Mouse (Mus musculus): ENCODE results near the gene Tmem63c. TPM values are rescaled to one million over a fixed set of nuclear protein-coding genes. Genes with fewer than 3 reads are reported as not detected.
A peak's percentile ranks its signal among the peaks of the same experiment; 100 is the strongest.

Gene Tmem63c
- polyA plus RNA-seq, 1 experiment from 2014 or later, result 0.74 TPM

GRCm38 (mm10) chr12:87104796-87105195 is 83.7 kb downstream of the Tmem63c start:
- DNase-seq (ENCODE audit: low spot score) (no peak), ATAC-seq (ENCODE audit: low read depth) (no peak)
- Histone ChIP-seq H3K36me3 (ENCODE audit: control insufficient read depth, insufficient read depth, low read length) (peaks cover 4% of the 10 kb centered on the region; the same call in 1 of the 2 replicates), H3K27me3 (replicated peaks; ENCODE audit: control insufficient read depth, insufficient read depth, low read length) (peaks cover 31% of the 10 kb centered on the region), H3K9ac (ENCODE audit: low read depth, low read length) (no peak overlapping the region), H3K27ac (replicated peaks; ENCODE audit: low read depth, low read length) (no peak overlapping the region), H3K4me1 (ENCODE audit: control insufficient read depth, insufficient read depth, low read length) (no peaks in the 10 kb centered on the region), H3K9me3 (ENCODE audit: control insufficient read depth, low read length) (no peaks in the 10 kb centered on the region), H3K4me3 (ENCODE audit: low read depth, low read length) (no peak overlapping the region), H3K4me2 (ENCODE audit: low read depth, low read length) (no peak overlapping the region)
- WGBS, result 84% methylated on average over 4 of the region's 4 CpGs

- no peak overlapping the region for H3K27ac ChIP-seq (replicated peaks; ENCODE audit: low read depth, low read length)
- ATAC-seq (ENCODE audit: low read depth) (no peak), DNase-seq (ENCODE audit: low spot score) (no peak)
- H3K27me3 ChIP-seq (replicated peaks; ENCODE audit: control insufficient read depth, insufficient read depth, low read length), result peaks cover 14% of the 10 kb centered on the region
- no peak overlapping the region for H3K4me2 ChIP-seq (ENCODE audit: low read depth, low read length)
- no peaks in the 10 kb centered on the region for H3K9me3 ChIP-seq (ENCODE audit: control insufficient read depth, low read length)
- peaks cover 22% of the 10 kb centered on the region; the same call in 1 of the 2 replicates for H3K36me3 ChIP-seq (ENCODE audit: control insufficient read depth, insufficient read depth, low read length)
- WGBS, result 29% methylated on average over 3 of the region's 3 CpGs
- no peaks in the 10 kb centered on the region for H3K4me1 ChIP-seq (ENCODE audit: control insufficient read depth, insufficient read depth, low read length)
- H3K9ac ChIP-seq (ENCODE audit: low read depth, low read length), result no peak overlapping the region
- no peak overlapping the region for H3K4me3 ChIP-seq (ENCODE audit: low read depth, low read length)
Observed at GRCm38 (mm10) chr12:87107357-87107977, 86.3 kb downstream of the Tmem63c start.

- no peak for DNase-seq (ENCODE audit: low spot score)
- WGBS, result 93% methylated on average over 4 of the region's 4 CpGs
- no peak overlapping the region for H3K27ac ChIP-seq (replicated peaks; ENCODE audit: low read depth, low read length)
- H3K9ac ChIP-seq (ENCODE audit: low read depth, low read length), result no peak overlapping the region
- no peak overlapping the region for H3K4me3 ChIP-seq (ENCODE audit: low read depth, low read length)
- peaks cover 49% of the 10 kb centered on the region for H3K36me3 ChIP-seq (ENCODE audit: control insufficient read depth, insufficient read depth, low read length)
- no peaks in the 10 kb centered on the region for H3K27me3 ChIP-seq (replicated peaks; ENCODE audit: control insufficient read depth, insufficient read depth, low read length)
- H3K4me2 ChIP-seq (ENCODE audit: low read depth, low read length), result no peak overlapping the region
- H3K4me1 ChIP-seq (ENCODE audit: control insufficient read depth, insufficient read depth, low read length), result no peaks in the 10 kb centered on the region
- no peak for ATAC-seq (ENCODE audit: low read depth)
- H3K9me3 ChIP-seq (ENCODE audit: control insufficient read depth, low read length), result no peaks in the 10 kb centered on the region
Observed at GRCm38 (mm10) chr12:87121918-87122589, 100.9 kb downstream of the Tmem63c start.

- H3K36me3 ChIP-seq (ENCODE audit: control insufficient read depth, insufficient read depth, low read length), result peaks cover 51% of the 10 kb centered on the region
- no peaks in the 10 kb centered on the region for H3K4me1 ChIP-seq (ENCODE audit: control insufficient read depth, insufficient read depth, low read length)
- H3K4me3 ChIP-seq (ENCODE audit: low read depth, low read length), result no peak overlapping the region
- H3K9me3 ChIP-seq (ENCODE audit: control insufficient read depth, low read length), result no peaks in the 10 kb centered on the region
- DNase-seq (ENCODE audit: low spot score) (no peak), ATAC-seq (ENCODE audit: low read depth) (no peak)
- no peak overlapping the region for H3K4me2 ChIP-seq (ENCODE audit: low read depth, low read length)
- no peaks in the 10 kb centered on the region for H3K27me3 ChIP-seq (replicated peaks; ENCODE audit: control insufficient read depth, insufficient read depth, low read length)
- no peak overlapping the region for H3K9ac ChIP-seq (ENCODE audit: low read depth, low read length)
- 64% methylated on average over 4 of the region's 4 CpGs for WGBS
- H3K27ac ChIP-seq (replicated peaks; ENCODE audit: low read depth, low read length), result no peak overlapping the region
Observed at GRCm38 (mm10) chr12:87127256-87127655, 106.1 kb downstream of the Tmem63c start.

- no peak for ATAC-seq (ENCODE audit: low read depth)
- H3K27me3 ChIP-seq (replicated peaks; ENCODE audit: control insufficient read depth, insufficient read depth, low read length), result no peaks in the 10 kb centered on the region
- H3K36me3 ChIP-seq (ENCODE audit: control insufficient read depth, insufficient read depth, low read length), result peaks cover 36% of the 10 kb centered on the region; the same call in 1 of the 2 replicates
Observed at GRCm38 (mm10) chr12:87130224-87130623, 109.1 kb downstream of the Tmem63c start.

GRCm38 (mm10) chr12:87131181-87131580 is 110.0 kb downstream of the Tmem63c start:
- no peak for DNase-seq (ENCODE audit: low spot score)
- no peak overlapping the region for H3K9ac ChIP-seq (ENCODE audit: low read depth, low read length)
- H3K27ac ChIP-seq (replicated peaks; ENCODE audit: low read depth, low read length), result no peak overlapping the region
- WGBS, result 83% methylated on average over 2 of the region's 2 CpGs
- H3K27me3 ChIP-seq (replicated peaks; ENCODE audit: control insufficient read depth, insufficient read depth, low read length), result no peaks in the 10 kb centered on the region
- ATAC-seq (ENCODE audit: low read depth), result no peak
- peaks cover 39% of the 10 kb centered on the region; the same call in 1 of the 2 replicates for H3K36me3 ChIP-seq (ENCODE audit: control insufficient read depth, insufficient read depth, low read length)
- H3K4me2 ChIP-seq (ENCODE audit: low read depth, low read length), result no peak overlapping the region
- no peaks in the 10 kb centered on the region for H3K9me3 ChIP-seq (ENCODE audit: control insufficient read depth, low read length)
- no peaks in the 10 kb centered on the region for H3K4me1 ChIP-seq (ENCODE audit: control insufficient read depth, insufficient read depth, low read length)
- no peak overlapping the region for H3K4me3 ChIP-seq (ENCODE audit: low read depth, low read length)

More at GRCm38 (mm10) chr12:87130224-87130623, 109.1 kb downstream of the Tmem63c start:
- no peak for DNase-seq (ENCODE audit: low spot score)
- H3K9ac ChIP-seq (ENCODE audit: low read depth, low read length), result no peak overlapping the region
- WGBS, result 85% methylated on average over 4 of the region's 4 CpGs
- H3K27ac ChIP-seq (replicated peaks; ENCODE audit: low read depth, low read length), result no peak overlapping the region
- H3K9me3 ChIP-seq (ENCODE audit: control insufficient read depth, low read length), result no peaks in the 10 kb centered on the region
- no peak overlapping the region for H3K4me3 ChIP-seq (ENCODE audit: low read depth, low read length)
- H3K4me1 ChIP-seq (ENCODE audit: control insufficient read depth, insufficient read depth, low read length), result no peaks in the 10 kb centered on the region
- H3K4me2 ChIP-seq (ENCODE audit: low read depth, low read length), result no peak overlapping the region

GRCm38 (mm10) chr12:87131619-87132018 is 110.5 kb downstream of the Tmem63c start:
- ATAC-seq (ENCODE audit: low read depth), result no peak
- no peak overlapping the region for H3K27ac ChIP-seq (replicated peaks; ENCODE audit: low read depth, low read length)
- no peaks in the 10 kb centered on the region for H3K9me3 ChIP-seq (ENCODE audit: control insufficient read depth, low read length)
- no peak overlapping the region for H3K4me2 ChIP-seq (ENCODE audit: low read depth, low read length)
- 73% methylated on average over 3 of the region's 3 CpGs for WGBS
- no peaks in the 10 kb centered on the region for H3K27me3 ChIP-seq (replicated peaks; ENCODE audit: control insufficient read depth, insufficient read depth, low read length)
- peaks cover 40% of the 10 kb centered on the region; the same call in 1 of the 2 replicates for H3K36me3 ChIP-seq (ENCODE audit: control insufficient read depth, insufficient read depth, low read length)
- H3K4me1 ChIP-seq (ENCODE audit: control insufficient read depth, insufficient read depth, low read length), result no peaks in the 10 kb centered on the region
- H3K9ac ChIP-seq (ENCODE audit: low read depth, low read length), result no peak overlapping the region
- peak; percentile 17 for DNase-seq (ENCODE audit: low spot score)
- H3K4me3 ChIP-seq (ENCODE audit: low read depth, low read length), result no peak overlapping the region

GRCm38 (mm10) chr12:87132210-87132609 is 111.1 kb downstream of the Tmem63c start:
- Histone ChIP-seq H3K4me3 (ENCODE audit: low read depth, low read length) (no peak overlapping the region), H3K9ac (ENCODE audit: low read depth, low read length) (no peak overlapping the region), H3K9me3 (ENCODE audit: control insufficient read depth, low read length) (no peaks in the 10 kb centered on the region), H3K4me2 (ENCODE audit: low read depth, low read length) (no peak overlapping the region), H3K27me3 (replicated peaks; ENCODE audit: control insufficient read depth, insufficient read depth, low read length) (no peaks in the 10 kb centered on the region), H3K27ac (replicated peaks; ENCODE audit: low read depth, low read length) (no peak overlapping the region), H3K4me1 (ENCODE audit: control insufficient read depth, insufficient read depth, low read length) (no peaks in the 10 kb centered on the region), H3K36me3 (ENCODE audit: control insufficient read depth, insufficient read depth, low read length) (peaks cover 44% of the 10 kb centered on the region)
- ATAC-seq (ENCODE audit: low read depth), result no peak
- DNase-seq (ENCODE audit: low spot score), result no peak
- 88% methylated on average over 6 of the region's 6 CpGs for WGBS

GRCm38 (mm10) chr12:87132784-87133183 is 111.6 kb downstream of the Tmem63c start:
- H3K9ac ChIP-seq (ENCODE audit: low read depth, low read length), result no peak overlapping the region
- no peak overlapping the region for H3K4me3 ChIP-seq (ENCODE audit: low read depth, low read length)
- no peaks in the 10 kb centered on the region for H3K4me1 ChIP-seq (ENCODE audit: control insufficient read depth, insufficient read depth, low read length)
- H3K27me3 ChIP-seq (replicated peaks; ENCODE audit: control insufficient read depth, insufficient read depth, low read length), result no peaks in the 10 kb centered on the region
- ATAC-seq (ENCODE audit: low read depth), result no peak
- no peak for DNase-seq (ENCODE audit: low spot score)
- H3K36me3 ChIP-seq (ENCODE audit: control insufficient read depth, insufficient read depth, low read length), result peaks cover 43% of the 10 kb centered on the region
- H3K27ac ChIP-seq (replicated peaks; ENCODE audit: low read depth, low read length), result no peak overlapping the region
- 93% methylated on average over 9 of the region's 9 CpGs for WGBS
- H3K9me3 ChIP-seq (ENCODE audit: control insufficient read depth, low read length), result no peaks in the 10 kb centered on the region
- H3K4me2 ChIP-seq (ENCODE audit: low read depth, low read length), result no peak overlapping the region
